ENCODE assay signal across 14 mouse cellular contexts in the genomic region with DNA sequence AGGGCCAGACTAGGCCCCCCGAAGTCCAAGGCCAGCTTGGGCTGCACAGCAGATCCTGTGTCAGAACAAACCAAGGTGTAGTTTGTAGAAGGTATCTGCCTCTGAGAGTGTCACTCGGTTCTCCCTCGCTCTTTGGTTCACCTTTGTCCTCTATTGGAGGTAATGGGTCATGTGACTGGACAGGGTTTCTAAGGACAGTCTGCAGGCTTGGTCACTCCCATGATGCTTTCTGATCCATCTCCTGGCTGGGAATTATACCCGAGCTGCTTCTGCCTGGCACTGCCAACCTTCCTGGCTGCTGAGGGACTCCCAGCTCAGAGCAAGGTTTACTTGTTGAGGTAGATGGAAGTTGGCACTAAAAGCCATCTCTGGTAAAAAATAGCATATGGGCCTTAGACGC. TPM values are rescaled to one million over a fixed set of nuclear protein-coding genes. Genes with fewer than 3 reads are reported as not detected.
DNase-seq lines count a peak whose midpoint lies in the region; ATAC-seq and TF ChIP-seq lines count a peak whose summit lies in the region.
"Had no signal": no experiment of that assay in that cellular context is flagged by ENCODE, and none has a peak within 500 bp of the region (broad histone marks: within the 10 kb centered on the region; RNA-seq: fewer than 3 reads in every experiment).

No protein-coding gene starts in this region.

- TF ChIP-seq POLR2A in kidney, adult 2 months (IDR thresholded peaks at IDR 0.05; ENCODE audit: low read depth, low read length), result no peak
- no peak for TF ChIP-seq POLR2A in small intestine, adult 2 months (IDR thresholded peaks at IDR 0.05; ENCODE audit: low read depth, low read length)

- H3K36me3 ChIP-seq in kidney, adult 2 months (ENCODE audit: control insufficient read depth, insufficient read depth, low read length), result no peaks in the 10 kb centered on the region
- H3K36me3 ChIP-seq in kidney, embryonic 15.5 days, result peaks cover 21% of the 10 kb centered on the region
- 0 out of 2 replicates have a peak, but pooled peaks cover 8% of the 10 kb centered on the region for H3K36me3 ChIP-seq in intestine, embryonic 15.5 days
- H3K36me3 ChIP-seq in small intestine, adult 2 months (ENCODE audit: control insufficient read depth, insufficient read depth, low read length), result peaks cover 1% of the 10 kb centered on the region; the same call in 1 of the 2 replicates
- peaks cover 36% of the 10 kb centered on the region for H3K36me3 ChIP-seq in limb, embryonic 10.5 days

- H3K4me1 ChIP-seq in kidney, adult 2 months (ENCODE audit: control insufficient read depth, insufficient read depth, low read length), result peaks cover 25% of the 10 kb centered on the region
- H3K4me1 ChIP-seq in kidney, embryonic 15.5 days, result peaks cover 31% of the 10 kb centered on the region
- peaks cover 8% of the 10 kb centered on the region; the same call in 1 of the 2 replicates for H3K4me1 ChIP-seq in intestine, embryonic 15.5 days (replicated peaks)
- H3K4me1 ChIP-seq in small intestine, adult 2 months (ENCODE audit: control insufficient read depth, insufficient read depth, insufficient read length, low read length), result peaks cover 14% of the 10 kb centered on the region
- H3K4me1 ChIP-seq in limb, embryonic 10.5 days, result peaks cover 36% of the 10 kb centered on the region
- H3K4me1 ChIP-seq: forebrain, embryonic 13.5 days had no signal

- no peak for TF ChIP-seq CTCF in kidney, adult 2 months (conservative IDR thresholded peaks at IDR 0.05; ENCODE audit: insufficient read depth, insufficient read length, low read depth, low read length)
- no peak for TF ChIP-seq CTCF in small intestine, adult 2 months (IDR thresholded peaks at IDR 0.05; ENCODE audit: extremely low read depth, insufficient read length, insufficient replicate concordance, low read depth, low read length)
- no peak for TF ChIP-seq CTCF in layer of hippocampus, adult 2 months (conservative IDR thresholded peaks at IDR 0.05)

- no peak for ATAC-seq in cerebellum, adult (ENCODE audit: insufficient number of reproducible peaks, low FRiP score, low TSS enrichment)
- ATAC-seq in kidney, embryonic 15.5 days (replicated peaks; ENCODE audit: low FRiP score), result no peak
- peak; percentile 69; the same call in 1 of the 2 replicates for ATAC-seq in intestine, embryonic 15.5 days
- ATAC-seq: forebrain, embryonic 13.5 days had no signal

- WGBS in kidney, adult 2 months, result 52% methylated on average over 5 of the region's 5 CpGs
- 82% methylated on average over 5 of the region's 5 CpGs for WGBS in kidney, embryonic 15.5 days
- WGBS in intestine, embryonic 15.5 days, result 72% methylated on average over 5 of the region's 5 CpGs
- WGBS in small intestine, adult 2 months, result 38% methylated on average over 5 of the region's 5 CpGs
- WGBS in limb, embryonic 10.5 days, result 84% methylated on average over 5 of the region's 5 CpGs

- H3K4me2 ChIP-seq in kidney, embryonic 15.5 days, result no peak overlapping the region
- H3K4me2 ChIP-seq in intestine, embryonic 15.5 days (replicated peaks), result no peak overlapping the region
- H3K4me2 ChIP-seq: embryonic facial prominence, embryonic 12.5 days; forebrain, embryonic 13.5 days had no signal

- no peaks in the 10 kb centered on the region for H3K27me3 ChIP-seq in kidney, adult 2 months (replicated peaks; ENCODE audit: control insufficient read depth, insufficient read depth, low read length)
- H3K27me3 ChIP-seq in kidney, embryonic 15.5 days, result no peaks in the 10 kb centered on the region
- no peaks in the 10 kb centered on the region for H3K27me3 ChIP-seq in intestine, embryonic 15.5 days (replicated peaks)
- no peaks in the 10 kb centered on the region for H3K27me3 ChIP-seq in small intestine, adult 2 months (ENCODE audit: control insufficient read depth, insufficient read depth, low read length)
- H3K27me3 ChIP-seq in limb, embryonic 10.5 days (ENCODE audit: low read depth, poor library complexity, severe bottlenecking), result no peaks in the 10 kb centered on the region
- H3K27me3 ChIP-seq: embryonic facial prominence, embryonic 12.5 days; forebrain, embryonic 13.5 days had no signal

- no peak overlapping the region for H3K4me3 ChIP-seq in kidney, adult 2 months (ENCODE audit: insufficient read depth, low read depth, low read length)
- H3K4me3 ChIP-seq in kidney, embryonic 15.5 days (replicated peaks), result no peak overlapping the region
- no peak overlapping the region for H3K4me3 ChIP-seq in intestine, embryonic 15.5 days (replicated peaks)
- H3K4me3 ChIP-seq in small intestine, adult 2 months (ENCODE audit: low read depth, low read length), result no peak overlapping the region
- H3K4me3 ChIP-seq in layer of hippocampus, adult 2 months, result no peak overlapping the region
- H3K4me3 ChIP-seq in limb, embryonic 10.5 days, result no peak overlapping the region
- H3K4me3 ChIP-seq: embryonic facial prominence, embryonic 12.5 days; forebrain, embryonic 13.5 days had no signal

- DNase-seq in cerebellum, postnatal 10 days, result peak; percentile 61 to 63
- peak; percentile 92 for DNase-seq in kidney, adult 2 months
- DNase-seq in layer of hippocampus, adult 2 months (ENCODE audit: low spot score in 2 of 2), result no peak
- no peak for DNase-seq in limb, embryonic 10.5 days (ENCODE audit: low spot score)
- DNase-seq: adrenal gland, postnatal 10 days; cerebellum, adult 18-20 months; right cerebral cortex, postnatal 4 days had no signal

- H3K27ac ChIP-seq in kidney, adult 2 months (ENCODE audit: insufficient read depth, low read depth, low read length), result peak overlapping the region; percentile 70
- H3K27ac ChIP-seq in kidney, embryonic 15.5 days, result no peak overlapping the region
- H3K27ac ChIP-seq in intestine, embryonic 15.5 days, result no peak overlapping the region
- peak overlapping the region; percentile 77 for H3K27ac ChIP-seq in small intestine, adult 2 months (ENCODE audit: insufficient read depth, low read depth, low read length)
- H3K27ac ChIP-seq in layer of hippocampus, adult 2 months, result no peak overlapping the region
- no peak overlapping the region for H3K27ac ChIP-seq in limb, embryonic 10.5 days
- H3K27ac ChIP-seq: embryonic facial prominence, embryonic 12.5 days; forebrain, embryonic 13.5 days; macrophage had no signal

- H3K9me3 ChIP-seq in kidney, embryonic 15.5 days (replicated peaks), result no peaks in the 10 kb centered on the region
- no peaks in the 10 kb centered on the region for H3K9me3 ChIP-seq in intestine, embryonic 15.5 days
- H3K9me3 ChIP-seq in limb, embryonic 10.5 days (replicated peaks), result no peaks in the 10 kb centered on the region
- H3K9me3 ChIP-seq: embryonic facial prominence, embryonic 12.5 days; forebrain, embryonic 13.5 days had no signal

- H3K9ac ChIP-seq in kidney, embryonic 15.5 days, result no peak overlapping the region
- H3K9ac ChIP-seq in intestine, embryonic 15.5 days, result no peak overlapping the region
- H3K9ac ChIP-seq: embryonic facial prominence, embryonic 12.5 days; forebrain, embryonic 13.5 days had no signal

RNA-seq across cellular contexts. Expression of gene Bend3, which starts 12.2 kb away (rescaled TPM):
- polyA plus RNA-seq in kidney, adult 2 months (2012; rRNA removed), result 3.8 TPM in 2 replicates
- 6.6 and 7.4 TPM in 2 replicates for polyA plus RNA-seq in kidney, embryonic 15.5 days (2015; fragmentation: Nextera tagmentation; extraction: Ambion mirVana)
- polyA plus RNA-seq in intestine, embryonic 15.5 days (2015; fragmentation: Nextera tagmentation; extraction: Ambion mirVana), result 3.0 and 3.1 TPM in 2 replicates
- 1.2 and 1.8 TPM in 2 replicates for polyA plus RNA-seq in small intestine, adult 2 months (2012; rRNA removed)
- total RNA-seq in layer of hippocampus, adult 2 months (2021), result 1 to 10 TPM; 5.2 to 6.2 TPM
- 10.6 and 11.4 TPM in 2 replicates for polyA plus RNA-seq in limb, embryonic 10.5 days (2016; fragmentation: Nextera tagmentation; extraction: Ambion mirVana)

RNA-seq across cellular contexts. Expression of gene Gm9803, which starts 33.0 kb away (rescaled TPM):
- 74.5 and 91.3 TPM in 2 replicates for polyA plus RNA-seq in kidney, adult 2 months (2012; rRNA removed)
- 8.3 and 15.2 TPM in 2 replicates for polyA plus RNA-seq in kidney, embryonic 15.5 days (2015; fragmentation: Nextera tagmentation; extraction: Ambion mirVana)
- 11.9 and 12.6 TPM in 2 replicates for polyA plus RNA-seq in intestine, embryonic 15.5 days (2015; fragmentation: Nextera tagmentation; extraction: Ambion mirVana)
- 98.7 and 112 TPM in 2 replicates for polyA plus RNA-seq in small intestine, adult 2 months (2012; rRNA removed)
- 10 to 100 TPM; 12.5 to 12.7 TPM for total RNA-seq in layer of hippocampus, adult 2 months (2021)
- 11.1 and 14.8 TPM in 2 replicates for polyA plus RNA-seq in limb, embryonic 10.5 days (2016; fragmentation: Nextera tagmentation; extraction: Ambion mirVana)

RNA-seq across cellular contexts. Expression of gene 1700021F05Rik, which starts 49.9 kb away (rescaled TPM):
- 13.3 and 19.6 TPM in 2 replicates for polyA plus RNA-seq in kidney, adult 2 months (2012; rRNA removed)
- polyA plus RNA-seq in kidney, embryonic 15.5 days (2015; fragmentation: Nextera tagmentation; extraction: Ambion mirVana), result 74.3 and 77.4 TPM in 2 replicates
- 77.0 and 77.4 TPM in 2 replicates for polyA plus RNA-seq in intestine, embryonic 15.5 days (2015; fragmentation: Nextera tagmentation; extraction: Ambion mirVana)
- polyA plus RNA-seq in small intestine, adult 2 months (2012; rRNA removed), result 5.1 and 5.3 TPM in 2 replicates
- 10 to 100 TPM; 41.3 to 44.9 TPM for total RNA-seq in layer of hippocampus, adult 2 months (2021)
- 59.7 and 63.5 TPM in 2 replicates for polyA plus RNA-seq in limb, embryonic 10.5 days (2016; fragmentation: Nextera tagmentation; extraction: Ambion mirVana)

Comparison
In these comparisons a context has a peak if more than half of its experiments do, and no peak if none do; other contexts are left out.
1. H3K27ac ChIP-seq: peak in kidney, adult 2 months (single experiment) and small intestine, adult 2 months (single experiment); none in kidney, embryonic 15.5 days (single experiment), intestine, embryonic 15.5 days (single experiment), layer of hippocampus, adult 2 months (single experiment) and limb, embryonic 10.5 days (single experiment).
2. DNase-seq: peak in cerebellum, postnatal 10 days (2 of 2) and kidney, adult 2 months (single experiment); none in layer of hippocampus, adult 2 months (0 of 2) and limb, embryonic 10.5 days (single experiment).